Comparison of ENCODE assay signal across 1 mouse cellular context in genomic region chr15:81027378-81028173, GRCm38 (mm10).
TF ChIP-seq lines count a peak whose summit lies in the region.

No protein-coding gene starts in this region.

TF ChIP-seq in C2C12, 6 proteins besides CTCF, POLR2A, EP300 and RAD21 (continued from another document):
- TF ChIP-seq USF1 (IDR thresholded peaks at IDR 0.05; ENCODE audit: low read depth) (no peak), FOSL1 (IDR thresholded peaks at IDR 0.05; ENCODE audit: insufficient read depth, low read length, poor library complexity, severe bottlenecking) (no peak), CEBPB (IDR thresholded peaks at IDR 0.05; ENCODE audit: low read depth) (no peak), MYOD1 (IDR thresholded peaks at IDR 0.05; ENCODE audit: control insufficient read depth, insufficient read length, low read depth) (no peak)
